Mouse (Mus musculus): ENCODE data around the gene Tnk1.

Tnk1 gene

DNA sequence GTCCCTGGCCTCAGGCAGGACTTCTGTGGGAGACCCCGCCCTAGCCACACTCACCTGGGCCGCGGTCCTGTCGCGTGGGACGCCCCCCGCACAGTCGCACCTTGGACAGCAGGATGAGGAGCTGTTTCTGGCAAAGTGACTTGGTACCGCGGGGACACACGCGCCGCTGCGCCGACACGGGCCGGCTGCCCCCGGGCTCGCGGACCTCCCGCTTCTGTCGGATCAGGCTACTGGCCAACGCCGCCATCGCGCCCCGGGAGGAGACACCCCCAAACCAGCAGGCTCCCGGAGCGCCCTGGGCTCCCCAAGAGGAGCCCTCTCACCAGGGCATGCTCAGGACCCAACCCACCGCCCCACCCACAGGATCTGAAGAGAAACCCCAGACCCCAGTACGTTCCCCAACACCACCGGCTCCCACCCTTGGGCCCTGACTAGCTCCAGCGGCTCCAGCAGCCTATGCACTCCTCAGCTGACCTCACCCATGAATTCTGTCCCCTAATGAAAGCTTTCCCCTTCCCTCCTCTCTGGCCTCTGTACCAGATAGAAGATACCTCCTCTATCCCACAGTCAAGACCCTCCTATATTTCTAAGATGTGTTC is 57.1 kb downstream of the Tnk1 start, which contains the start of gene Fgf11:
Gene Fgf11 (minus strand): TSS at position 479 of the 599 bp plus-strand sequence.
- no peak for DNase-seq
